ENCODE assay signal across 27 mouse cellular contexts in genomic region chr5:37819971-37820370, GRCm38 (mm10). TPM values are rescaled to one million over a fixed set of nuclear protein-coding genes. Genes with fewer than 3 reads are reported as not detected.
DNase-seq lines count a peak whose midpoint lies in the region; ATAC-seq and TF ChIP-seq lines count a peak whose summit lies in the region.
"Had no signal": no experiment of that assay in that cellular context is flagged by ENCODE, and none has a peak within 500 bp of the region (broad histone marks: within the 10 kb centered on the region; RNA-seq: fewer than 3 reads in every experiment).

No protein-coding gene starts in this region.

- no peaks in the 10 kb centered on the region for H3K36me3 ChIP-seq in midbrain, embryonic 11.5 days (ENCODE audit: control insufficient read depth, insufficient read depth, low read length)
- H3K36me3 ChIP-seq in midbrain, embryonic 10.5 days: peaks cover 3% of the 10 kb centered on the region; the same call in 1 of the 2 replicates
- H3K36me3 ChIP-seq in embryonic facial prominence, embryonic 10.5 days (replicated peaks): peaks cover 22% of the 10 kb centered on the region
- H3K36me3 ChIP-seq in embryonic facial prominence, embryonic 14.5 days (ENCODE audit: control insufficient read depth, insufficient read depth, low read length): peaks cover 8% of the 10 kb centered on the region; the same call in 1 of the 2 replicates
- peaks cover 3% of the 10 kb centered on the region; the same call in 1 of the 2 replicates for H3K36me3 ChIP-seq in limb, embryonic 13.5 days
- H3K36me3 ChIP-seq in thymus, adult 2 months (ENCODE audit: control insufficient read depth, insufficient read depth, low read length): no peaks in the 10 kb centered on the region
- H3K36me3 ChIP-seq in forebrain, embryonic 16.5 days (ENCODE audit: control insufficient read depth, insufficient read depth): no peaks in the 10 kb centered on the region
- H3K36me3 ChIP-seq: heart, embryonic 15.5 days; liver, embryonic 12.5 days; midbrain, embryonic 13.5 days; neural tube, embryonic 13.5 days; stomach, embryonic 15.5 days had no signal

- peaks cover 16% of the 10 kb centered on the region for H3K4me1 ChIP-seq in midbrain, embryonic 11.5 days (ENCODE audit: control insufficient read depth, insufficient read depth, low read length)
- peaks cover 59% of the 10 kb centered on the region for H3K4me1 ChIP-seq in midbrain, embryonic 10.5 days
- H3K4me1 ChIP-seq in embryonic facial prominence, embryonic 10.5 days: peaks cover 73% of the 10 kb centered on the region
- H3K4me1 ChIP-seq in embryonic facial prominence, embryonic 14.5 days (ENCODE audit: control insufficient read depth, insufficient read depth, low read length): peaks cover 15% of the 10 kb centered on the region
- peaks cover 58% of the 10 kb centered on the region for H3K4me1 ChIP-seq in limb, embryonic 13.5 days
- H3K4me1 ChIP-seq in thymus, adult 2 months (replicated peaks; ENCODE audit: control insufficient read depth, insufficient read depth, low read length): no peaks in the 10 kb centered on the region
- H3K4me1 ChIP-seq in forebrain, embryonic 16.5 days (replicated peaks; ENCODE audit: control insufficient read depth, insufficient read depth, low read length): peaks cover 20% of the 10 kb centered on the region

- peak; percentile 92 for DNase-seq in midbrain, embryonic 11.5 days (ENCODE audit: low spot score, missing footprints)
- no peak for DNase-seq in midbrain, embryonic 10.5 days (ENCODE audit: low spot score)
- DNase-seq in embryonic facial prominence, embryonic 10.5 days (ENCODE audit: low spot score): peak; percentile 38
- no peak for DNase-seq in embryonic facial prominence, embryonic 14.5 days (ENCODE audit: low spot score)
- DNase-seq in thymus, adult 2 months: no peak
- no peak for DNase-seq in frontal cortex, postnatal 25 days (ENCODE audit: low spot score in 2 of 2)
- DNase-seq: B cell, adult 2 months; cerebellum, adult 9-10 months; cerebellum, postnatal 36 days; forebrain, postnatal 0 days; gastrocnemius, postnatal 14 days; kidney, adult 18-20 months; kidney, postnatal 36 days; liver, postnatal 0 days; lung, postnatal 36 days; right cerebral cortex, postnatal 14 days; thymus, postnatal 14 days had no signal

- ATAC-seq in midbrain, embryonic 11.5 days (ENCODE audit: low FRiP score): no peak
- no peak for ATAC-seq in embryonic facial prominence, embryonic 14.5 days (ENCODE audit: low read depth)
- ATAC-seq in limb, embryonic 13.5 days (ENCODE audit: low FRiP score, low read depth): no peak
- ATAC-seq in forebrain, embryonic 16.5 days: no peak
- ATAC-seq: forebrain, postnatal 0 days; inflammation-experienced regulatory T-cells, adult 6 months; liver, embryonic 12.5 days; liver, postnatal 0 days; midbrain, embryonic 13.5 days had no signal

- no peak overlapping the region for H3K27ac ChIP-seq in midbrain, embryonic 11.5 days (ENCODE audit: low read depth, low read length)
- no peak overlapping the region for H3K27ac ChIP-seq in midbrain, embryonic 10.5 days (replicated peaks)
- H3K27ac ChIP-seq in embryonic facial prominence, embryonic 10.5 days (replicated peaks): peak overlapping the region; percentile 75; the same call in 1 of the 2 replicates
- H3K27ac ChIP-seq in embryonic facial prominence, embryonic 14.5 days (replicated peaks; ENCODE audit: low read depth, low read length): peak overlapping the region; percentile 81
- peak overlapping the region; percentile 75 for H3K27ac ChIP-seq in limb, embryonic 13.5 days
- no peak overlapping the region for H3K27ac ChIP-seq in thymus, adult 2 months (ENCODE audit: control insufficient read depth, insufficient read depth, low read length)
- H3K27ac ChIP-seq in forebrain, embryonic 16.5 days (ENCODE audit: low read length): no peak overlapping the region
- H3K27ac ChIP-seq: heart, embryonic 15.5 days; hindbrain, embryonic 14.5 days; layer of hippocampus, adult 2 months; liver, embryonic 12.5 days; midbrain, embryonic 13.5 days; neural tube, embryonic 13.5 days; stomach, embryonic 15.5 days had no signal

- H3K4me2 ChIP-seq in midbrain, embryonic 11.5 days: no peak overlapping the region
- peak overlapping the region; percentile 78 for H3K4me2 ChIP-seq in embryonic facial prominence, embryonic 14.5 days (ENCODE audit: low read depth, low read length)
- H3K4me2 ChIP-seq in limb, embryonic 13.5 days (replicated peaks): peak overlapping the region; percentile 62
- H3K4me2 ChIP-seq in forebrain, embryonic 16.5 days (ENCODE audit: low read length): no peak overlapping the region
- H3K4me2 ChIP-seq: heart, embryonic 15.5 days; hindbrain, embryonic 14.5 days; liver, embryonic 12.5 days; midbrain, embryonic 13.5 days; neural tube, embryonic 13.5 days; stomach, embryonic 15.5 days had no signal

- no peak for TF ChIP-seq POLR2A in thymus, adult 2 months (IDR thresholded peaks at IDR 0.05; ENCODE audit: control insufficient read depth, extremely low read depth, insufficient read depth, low read length, poor library complexity)

- H3K9ac ChIP-seq in midbrain, embryonic 11.5 days (ENCODE audit: low read length): no peak overlapping the region
- H3K9ac ChIP-seq in embryonic facial prominence, embryonic 14.5 days (ENCODE audit: low read depth, low read length): peak overlapping the region; percentile 61; the same call in 1 of the 2 replicates
- peak overlapping the region; percentile 61 for H3K9ac ChIP-seq in limb, embryonic 13.5 days
- H3K9ac ChIP-seq in forebrain, embryonic 16.5 days (replicated peaks; ENCODE audit: low read depth, low read length): no peak overlapping the region
- H3K9ac ChIP-seq: forebrain, postnatal 0 days; heart, embryonic 15.5 days; hindbrain, embryonic 14.5 days; liver, embryonic 12.5 days; liver, postnatal 0 days; midbrain, embryonic 13.5 days; neural tube, embryonic 13.5 days; stomach, embryonic 15.5 days had no signal

- WGBS in midbrain, embryonic 11.5 days: 9% methylated on average over 3 of the region's 3 CpGs
- WGBS in midbrain, embryonic 10.5 days: 3% methylated on average over 3 of the region's 3 CpGs
- WGBS in embryonic facial prominence, embryonic 10.5 days: 6% methylated on average over 3 of the region's 3 CpGs
- 15% methylated on average over 3 of the region's 3 CpGs for WGBS in embryonic facial prominence, embryonic 14.5 days
- 14% methylated on average over 3 of the region's 3 CpGs for WGBS in limb, embryonic 13.5 days
- WGBS in thymus, adult 2 months: 34% methylated on average over 3 of the region's 3 CpGs
- 12% methylated on average over 3 of the region's 3 CpGs for WGBS in forebrain, embryonic 16.5 days

- H3K27me3 ChIP-seq in midbrain, embryonic 11.5 days (ENCODE audit: control insufficient read depth, insufficient read depth, low read length): peaks cover 97% of the 10 kb centered on the region
- H3K27me3 ChIP-seq in midbrain, embryonic 10.5 days (ENCODE audit: low read depth, poor library complexity, severe bottlenecking): peaks cover 100% of the 10 kb centered on the region
- H3K27me3 ChIP-seq in embryonic facial prominence, embryonic 10.5 days (replicated peaks; ENCODE audit: low read depth, poor library complexity, severe bottlenecking): peaks cover 100% of the 10 kb centered on the region
- peaks cover 79% of the 10 kb centered on the region for H3K27me3 ChIP-seq in embryonic facial prominence, embryonic 14.5 days (replicated peaks; ENCODE audit: control insufficient read depth, insufficient read depth, low read length)
- peaks cover 87% of the 10 kb centered on the region for H3K27me3 ChIP-seq in limb, embryonic 13.5 days
- peaks cover 5% of the 10 kb centered on the region for H3K27me3 ChIP-seq in thymus, adult 2 months (ENCODE audit: control insufficient read depth, insufficient read depth, low read length)
- peaks cover 67% of the 10 kb centered on the region for H3K27me3 ChIP-seq in forebrain, embryonic 16.5 days (replicated peaks; ENCODE audit: control insufficient read depth, insufficient read depth, low read length)

- H3K4me3 ChIP-seq in midbrain, embryonic 11.5 days (ENCODE audit: low read depth, low read length): no peak overlapping the region
- no peak overlapping the region for H3K4me3 ChIP-seq in midbrain, embryonic 10.5 days
- H3K4me3 ChIP-seq in embryonic facial prominence, embryonic 10.5 days: peak overlapping the region; percentile 72
- H3K4me3 ChIP-seq in embryonic facial prominence, embryonic 14.5 days (ENCODE audit: low read depth, low read length): peak overlapping the region; percentile 68
- H3K4me3 ChIP-seq in limb, embryonic 13.5 days: peak overlapping the region; percentile 32
- H3K4me3 ChIP-seq in thymus, adult 2 months (ENCODE audit: control insufficient read depth, insufficient read depth, low read length): no peak overlapping the region
- no peak overlapping the region for H3K4me3 ChIP-seq in forebrain, embryonic 16.5 days (replicated peaks; ENCODE audit: low read length)
- H3K4me3 ChIP-seq: heart, embryonic 15.5 days; layer of hippocampus, adult 2 months; liver, embryonic 12.5 days; midbrain, embryonic 13.5 days; neural tube, embryonic 13.5 days; stomach, embryonic 15.5 days had no signal

- no peaks in the 10 kb centered on the region for H3K9me3 ChIP-seq in midbrain, embryonic 11.5 days (ENCODE audit: control insufficient read depth, low read length)
- H3K9me3 ChIP-seq in midbrain, embryonic 10.5 days (replicated peaks): no peaks in the 10 kb centered on the region
- H3K9me3 ChIP-seq in embryonic facial prominence, embryonic 10.5 days: no peaks in the 10 kb centered on the region
- no peaks in the 10 kb centered on the region for H3K9me3 ChIP-seq in embryonic facial prominence, embryonic 14.5 days (ENCODE audit: control insufficient read depth, low read length)
- H3K9me3 ChIP-seq in limb, embryonic 13.5 days: no peaks in the 10 kb centered on the region
- no peaks in the 10 kb centered on the region for H3K9me3 ChIP-seq in forebrain, embryonic 16.5 days (ENCODE audit: control insufficient read depth, low read length)
- H3K9me3 ChIP-seq: heart, embryonic 15.5 days; liver, embryonic 12.5 days; midbrain, embryonic 13.5 days; neural tube, embryonic 13.5 days; stomach, embryonic 15.5 days had no signal

- TF ChIP-seq CTCF in thymus, adult 2 months (IDR thresholded peaks at IDR 0.05; ENCODE audit: borderline replicate concordance, control insufficient read depth, extremely low read depth, insufficient read depth, low read length, poor library complexity): no peak

RNA-seq across cellular contexts. Expression of gene Msx1, which starts 4.4 kb away (rescaled TPM):
- polyA plus RNA-seq in midbrain, embryonic 11.5 days (2014; fragmentation: Nextera tagmentation; extraction: Ambion mirVana): 89.8 and 104 TPM in 2 replicates
- polyA plus RNA-seq in midbrain, embryonic 10.5 days (2016; fragmentation: Nextera tagmentation; extraction: Ambion mirVana): 150 and 155 TPM in 2 replicates
- 333 and 362 TPM in 2 replicates for polyA plus RNA-seq in embryonic facial prominence, embryonic 10.5 days (2016; fragmentation: Nextera tagmentation; extraction: Ambion mirVana)
- 73.2 and 82.9 TPM in 2 replicates for polyA plus RNA-seq in embryonic facial prominence, embryonic 14.5 days (2014; fragmentation: Nextera tagmentation; extraction: Ambion mirVana)
- polyA plus RNA-seq in limb, embryonic 13.5 days (2015; fragmentation: Nextera tagmentation; extraction: Ambion mirVana): 272 and 338 TPM in 2 replicates
- polyA plus RNA-seq in thymus, adult 2 months (2012; rRNA removed): 2.7 and 4.0 TPM in 2 replicates
- 11.4 and 16.8 TPM in 2 replicates for polyA plus RNA-seq in forebrain, embryonic 16.5 days (2015; fragmentation: Nextera tagmentation; extraction: Ambion mirVana)
- polyA plus RNA-seq: inflammation-experienced regulatory T-cells, adult 6 months; liver, postnatal 0 days had no signal

Comparison
In these comparisons a context has a peak if more than half of its experiments do, and no peak if none do; other contexts are left out.
1. DNase-seq: peak in midbrain, embryonic 11.5 days (single experiment) and embryonic facial prominence, embryonic 10.5 days (single experiment); none in midbrain, embryonic 10.5 days (single experiment), embryonic facial prominence, embryonic 14.5 days (single experiment), thymus, adult 2 months (single experiment) and frontal cortex, postnatal 25 days (0 of 2).
2. H3K27ac ChIP-seq: peak in embryonic facial prominence, embryonic 10.5 days (single experiment), embryonic facial prominence, embryonic 14.5 days (single experiment) and limb, embryonic 13.5 days (single experiment); none in midbrain, embryonic 11.5 days (single experiment), midbrain, embryonic 10.5 days (single experiment), thymus, adult 2 months (single experiment) and forebrain, embryonic 16.5 days (single experiment).
3. H3K4me2 ChIP-seq: peak in embryonic facial prominence, embryonic 14.5 days (single experiment) and limb, embryonic 13.5 days (single experiment); none in midbrain, embryonic 11.5 days (single experiment) and forebrain, embryonic 16.5 days (single experiment).
4. H3K4me3 ChIP-seq: peak in embryonic facial prominence, embryonic 10.5 days (single experiment), embryonic facial prominence, embryonic 14.5 days (single experiment) and limb, embryonic 13.5 days (single experiment); none in midbrain, embryonic 11.5 days (single experiment), midbrain, embryonic 10.5 days (single experiment), thymus, adult 2 months (single experiment) and forebrain, embryonic 16.5 days (single experiment).
5. H3K9ac ChIP-seq: peak in embryonic facial prominence, embryonic 14.5 days (single experiment) and limb, embryonic 13.5 days (single experiment); none in midbrain, embryonic 11.5 days (single experiment) and forebrain, embryonic 16.5 days (single experiment).